Mouse (Mus musculus) MEL (cell line): ENCODE results near the gene Fosl2.

Experiments
- ETS1 ChIP-seq: IDR thresholded peaks from 2 replicates; pipeline ENCODE4 v1.6.1; 2012; ENCODE audit warnings: low read depth, mild to moderate bottlenecking, inconsistent platforms, low read length, improper control_type of control experiment, moderate library complexity
- GATA1 ChIP-seq: IDR thresholded peaks from 2 replicates; pipeline ENCODE4 v1.6.1; 2011; ENCODE audit warnings: low read depth, low read length, improper control_type of control experiment
- KAT2A ChIP-seq: conservative IDR thresholded peaks from 2 replicates; pipeline ENCODE4 v1.6.1; 2012; ENCODE audit warnings: low read depth, low read length, improper control_type of control experiment, inconsistent platforms
- MAZ ChIP-seq: IDR thresholded peaks from 2 replicates; pipeline ENCODE4 v1.6.1; 2012; ENCODE audit warnings: low read depth, mild to moderate bottlenecking, inconsistent platforms, low read length, improper control_type of control experiment
- USF1 ChIP-seq: IDR thresholded peaks from 2 replicates; pipeline ENCODE4 v1.6.1; 2014; ENCODE audit warnings: low read depth, mild to moderate bottlenecking, inconsistent platforms, low read length, improper control_type of control experiment, moderate library complexity
- USF2 ChIP-seq, 2 experiments: IDR thresholded peaks; 2 replicates each; pipeline ENCODE4 v1.6.1; 2011 to 2012; ENCODE audit warnings: improper control_type of control experiment in 2 of 2, low read length in 2 of 2, borderline replicate concordance in 1 of 2, inconsistent platforms in 1 of 2, low read depth in 1 of 2, mild to moderate bottlenecking in 1 of 2; ENCODE audit not compliant: insufficient read depth in 1 of 2

DNA sequence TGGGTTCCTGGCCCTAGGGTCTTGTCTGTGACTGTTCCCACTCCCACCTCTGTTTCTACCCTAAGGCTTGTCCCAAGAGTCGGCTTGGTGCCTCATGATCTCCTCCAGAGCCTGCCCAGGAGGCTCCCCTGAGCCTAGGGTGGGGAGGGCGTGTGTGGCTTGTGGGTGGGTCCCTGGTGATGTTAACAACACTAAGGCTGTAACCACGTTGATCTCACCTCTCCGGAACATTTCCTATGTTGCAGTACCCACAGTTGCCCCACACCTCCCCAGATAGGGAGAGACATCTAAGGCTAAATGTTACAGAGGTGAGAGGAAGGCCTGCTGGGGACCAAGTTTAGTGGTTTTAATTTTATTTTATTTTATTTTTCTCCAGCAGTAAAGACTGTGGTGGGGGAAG is 13.0 kb downstream of the Fosl2 start:
- TF ChIP-seq USF1 (no peak), USF2 (IDR thresholded peaks at IDR 0.05; ENCODE audit: borderline replicate concordance in 1 of 2, insufficient read depth in 1 of 2, low read depth in 1 of 2, low read length in 2 of 2) (no peak), ETS1 (no peak), GATA1 (no peak), MAZ (no peak), KAT2A (no peak)
